Mouse (Mus musculus): ENCODE measurements at regions not wholly inside any gene's neighbourhood (a gene's known extent, or its start where the extent isn't known, plus 50 kb on each side); places are given as distances from the start of the nearest gene placed in this dataset.

GRCm38 (mm10) chr8:76551681-76552080 lies 347.6 kb upstream of the Nr3c2 start:
- Histone ChIP-seq H3K36me3 (ENCODE audit: control insufficient read depth, insufficient read depth) (no peaks in the 10 kb centered on the region), H3K9me3 (ENCODE audit: control insufficient read depth) (no peaks in the 10 kb centered on the region), H3K27ac (ENCODE audit: low read depth, low read length) (no peak overlapping the region), H3K4me1 (replicated peaks; ENCODE audit: control insufficient read depth, insufficient read depth, low read length) (no peaks in the 10 kb centered on the region), H3K9ac (ENCODE audit: low read depth, low read length) (no peak overlapping the region), H3K4me3 (ENCODE audit: low read depth, low read length) (no peak overlapping the region), H3K4me2 (replicated peaks; ENCODE audit: low read depth) (no peak overlapping the region), H3K27me3 (replicated peaks; ENCODE audit: control insufficient read depth, insufficient read depth, low read length) (no peaks in the 10 kb centered on the region)
- ATAC-seq = no peak
- no peak for TF ChIP-seq CTCF (IDR thresholded peaks at IDR 0.05; ENCODE audit: low read depth)
- WGBS = 56% methylated on average over 2 of the region's 2 CpGs

- TF ChIP-seq CTCF (IDR thresholded peaks at IDR 0.05; ENCODE audit: low read depth) = no peak
- Histone ChIP-seq H3K27me3 (replicated peaks; ENCODE audit: control insufficient read depth, insufficient read depth, low read length) (no peaks in the 10 kb centered on the region), H3K4me2 (replicated peaks; ENCODE audit: low read depth) (no peak overlapping the region), H3K27ac (ENCODE audit: low read depth, low read length) (no peak overlapping the region), H3K9me3 (ENCODE audit: control insufficient read depth) (no peaks in the 10 kb centered on the region), H3K36me3 (ENCODE audit: control insufficient read depth, insufficient read depth) (no peaks in the 10 kb centered on the region), H3K4me3 (ENCODE audit: low read depth, low read length) (no peak overlapping the region), H3K4me1 (replicated peaks; ENCODE audit: control insufficient read depth, insufficient read depth, low read length) (no peaks in the 10 kb centered on the region), H3K9ac (ENCODE audit: low read depth, low read length) (no peak overlapping the region)
- WGBS = 64% methylated on average over 1 of the region's 1 CpGs
- no peak for ATAC-seq
Observed at GRCm38 (mm10) chr8:76601566-76601965, 297.7 kb upstream of the Nr3c2 start.

- WGBS = 50% methylated on average over 2 of the region's 2 CpGs
- no peak overlapping the region for H3K9ac ChIP-seq (ENCODE audit: low read depth, low read length)
- no peak overlapping the region for H3K4me3 ChIP-seq (ENCODE audit: low read depth, low read length)
- no peak for ATAC-seq
- no peak overlapping the region for H3K4me2 ChIP-seq (replicated peaks; ENCODE audit: low read depth)
- no peaks in the 10 kb centered on the region for H3K36me3 ChIP-seq (ENCODE audit: control insufficient read depth, insufficient read depth)
- H3K27me3 ChIP-seq (replicated peaks; ENCODE audit: control insufficient read depth, insufficient read depth, low read length) = no peaks in the 10 kb centered on the region
- TF ChIP-seq CTCF (IDR thresholded peaks at IDR 0.05; ENCODE audit: low read depth) = no peak
- no peaks in the 10 kb centered on the region for H3K4me1 ChIP-seq (replicated peaks; ENCODE audit: control insufficient read depth, insufficient read depth, low read length)
- H3K9me3 ChIP-seq (ENCODE audit: control insufficient read depth) = no peaks in the 10 kb centered on the region
- H3K27ac ChIP-seq (ENCODE audit: low read depth, low read length) = no peak overlapping the region
Observed at GRCm38 (mm10) chr8:76618721-76619120, 280.5 kb upstream of the Nr3c2 start.

DNA sequence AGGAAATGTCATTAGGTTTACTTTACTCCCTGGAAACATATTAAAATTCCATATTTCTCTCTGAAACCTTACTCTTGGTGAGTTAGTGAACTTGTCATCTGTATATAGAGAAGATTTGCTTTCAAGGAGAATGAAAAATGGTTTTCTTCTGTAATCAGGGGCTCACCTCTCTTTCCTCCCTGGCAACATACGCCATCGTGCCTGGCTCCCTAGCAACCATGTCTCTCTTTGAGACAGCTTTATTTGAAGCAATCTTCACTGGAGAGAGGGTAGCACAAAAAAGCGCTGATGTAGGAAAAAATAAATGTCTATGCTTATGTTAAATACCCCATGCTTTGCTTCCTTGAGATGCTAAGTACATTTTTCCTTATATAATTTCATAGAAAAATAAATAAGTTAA lies 278.4 kb upstream of the Nr3c2 start:
- Histone ChIP-seq H3K4me2 (replicated peaks; ENCODE audit: low read depth) (no peak overlapping the region), H3K4me1 (replicated peaks; ENCODE audit: control insufficient read depth, insufficient read depth, low read length) (no peaks in the 10 kb centered on the region), H3K27me3 (replicated peaks; ENCODE audit: control insufficient read depth, insufficient read depth, low read length) (no peaks in the 10 kb centered on the region), H3K9me3 (ENCODE audit: control insufficient read depth) (no peaks in the 10 kb centered on the region), H3K36me3 (ENCODE audit: control insufficient read depth, insufficient read depth) (no peaks in the 10 kb centered on the region), H3K9ac (ENCODE audit: low read depth, low read length) (no peak overlapping the region), H3K27ac (ENCODE audit: low read depth, low read length) (no peak overlapping the region), H3K4me3 (ENCODE audit: low read depth, low read length) (no peak overlapping the region)
- 65% methylated on average over 3 of the region's 3 CpGs for WGBS
- no peak for TF ChIP-seq CTCF (IDR thresholded peaks at IDR 0.05; ENCODE audit: low read depth)
- ATAC-seq = no peak

DNA sequence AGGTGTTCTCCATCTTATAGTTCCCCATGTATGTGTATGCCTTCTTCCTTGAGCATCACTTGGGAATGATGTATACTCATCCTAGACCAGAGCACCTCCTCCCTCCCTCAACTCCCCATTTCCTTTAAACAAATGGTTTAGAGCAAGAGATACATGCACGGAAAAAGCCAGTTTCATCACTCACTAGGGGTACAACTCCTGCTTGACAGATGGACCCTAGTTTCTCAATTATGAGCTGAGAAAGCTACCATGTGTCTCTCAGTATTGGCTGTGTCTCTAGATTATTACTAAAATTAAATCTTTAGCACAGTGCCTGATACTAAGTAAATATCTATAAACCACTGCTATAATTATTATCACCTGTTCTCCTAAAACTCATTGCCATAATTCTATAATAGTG lies 266.2 kb upstream of the Nr3c2 start:
- H3K4me2 ChIP-seq (replicated peaks; ENCODE audit: low read depth) = no peak overlapping the region
- WGBS = 57% methylated on average over 1 of the region's 1 CpGs
- H3K4me1 ChIP-seq (replicated peaks; ENCODE audit: control insufficient read depth, insufficient read depth, low read length) = no peaks in the 10 kb centered on the region
- no peak overlapping the region for H3K9ac ChIP-seq (ENCODE audit: low read depth, low read length)
- no peak overlapping the region for H3K4me3 ChIP-seq (ENCODE audit: low read depth, low read length)
- H3K9me3 ChIP-seq (ENCODE audit: control insufficient read depth) = no peaks in the 10 kb centered on the region
- TF ChIP-seq CTCF (IDR thresholded peaks at IDR 0.05; ENCODE audit: low read depth) = no peak
- no peaks in the 10 kb centered on the region for H3K36me3 ChIP-seq (ENCODE audit: control insufficient read depth, insufficient read depth)
- ATAC-seq = no peak
- no peak overlapping the region for H3K27ac ChIP-seq (ENCODE audit: low read depth, low read length)
- H3K27me3 ChIP-seq (replicated peaks; ENCODE audit: control insufficient read depth, insufficient read depth, low read length) = no peaks in the 10 kb centered on the region
